Mouse (Mus musculus): ENCODE measurements around the gene March9. TPM values are rescaled to one million over a fixed set of nuclear protein-coding genes. Genes with fewer than 3 reads are reported as not detected.

March9 gene
- total RNA-seq (2014; fragmentation: Nextera tagmentation) (not detected in 2 replicates), total RNA-seq (2017) (not detected in 2 replicates)

DNA sequence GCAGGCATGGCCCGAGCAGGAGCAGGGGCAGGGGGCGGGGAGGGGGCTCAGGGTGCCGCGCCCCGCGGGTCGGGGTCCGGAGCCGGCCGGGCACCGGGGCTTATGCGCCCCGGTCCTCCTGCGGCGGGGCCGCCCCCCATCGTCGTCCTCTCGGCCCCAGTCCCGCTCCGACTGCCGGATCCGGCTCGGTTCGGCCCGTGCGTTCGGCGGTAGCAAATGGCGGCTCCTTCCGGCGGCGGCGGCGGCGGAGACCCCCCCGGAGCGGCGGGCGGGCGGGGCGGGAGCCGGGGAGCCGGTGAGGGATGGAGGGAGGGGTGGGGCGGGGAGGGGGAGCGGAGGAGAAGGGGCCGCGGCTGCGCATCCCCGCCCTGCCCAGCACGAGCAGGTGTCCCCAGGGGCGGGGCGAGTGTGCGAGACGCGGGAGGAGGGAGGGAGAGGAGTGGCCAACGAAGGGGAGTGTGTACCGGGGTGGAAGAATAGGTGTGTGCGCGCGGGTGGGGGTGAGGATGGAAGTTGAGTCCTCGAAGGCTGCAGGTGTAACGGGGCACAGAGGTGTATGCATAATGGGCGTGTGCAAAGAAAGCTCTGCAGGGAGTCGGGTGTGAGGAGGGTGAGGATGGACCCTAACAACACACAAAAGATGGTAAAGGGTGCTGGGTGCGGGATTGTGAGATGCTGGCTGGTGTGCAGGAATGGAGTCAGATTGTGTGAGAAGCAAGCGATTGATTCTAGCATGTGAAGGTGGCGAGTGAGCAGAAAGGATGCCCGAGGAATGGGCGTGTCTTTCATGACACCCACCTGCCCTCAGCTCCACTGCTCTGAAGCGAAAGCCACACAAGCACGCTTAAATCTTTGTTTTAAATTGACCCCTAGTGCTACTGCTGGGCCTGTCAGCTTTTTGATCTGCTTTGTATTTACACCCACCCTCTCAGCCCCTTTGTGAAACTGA, at the start of gene March9:
Gene March9, minus strand, starts transcription at position 217 of the 949 bp plus-strand sequence.
- ATAC-seq (replicated peaks; ENCODE audit: poor library complexity, severe bottlenecking), result no peak

DNA sequence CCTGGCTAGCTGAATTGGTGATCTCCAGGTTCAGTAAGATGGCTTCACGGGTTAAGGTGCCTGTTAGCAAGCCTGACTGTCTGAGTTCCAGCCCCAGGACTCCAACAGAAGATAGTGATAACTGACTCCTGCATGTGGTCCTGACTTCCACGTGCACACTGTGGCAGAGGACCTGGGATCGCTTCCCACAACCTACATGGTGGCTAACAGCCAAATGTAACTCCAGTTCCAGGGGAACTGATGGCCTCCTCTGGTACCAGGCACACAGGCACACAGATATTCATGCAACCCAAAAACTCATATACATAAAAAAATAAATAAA, 48.2 kb upstream of the March9 start:
- no peak for ATAC-seq (replicated peaks; ENCODE audit: poor library complexity, severe bottlenecking)

DNA sequence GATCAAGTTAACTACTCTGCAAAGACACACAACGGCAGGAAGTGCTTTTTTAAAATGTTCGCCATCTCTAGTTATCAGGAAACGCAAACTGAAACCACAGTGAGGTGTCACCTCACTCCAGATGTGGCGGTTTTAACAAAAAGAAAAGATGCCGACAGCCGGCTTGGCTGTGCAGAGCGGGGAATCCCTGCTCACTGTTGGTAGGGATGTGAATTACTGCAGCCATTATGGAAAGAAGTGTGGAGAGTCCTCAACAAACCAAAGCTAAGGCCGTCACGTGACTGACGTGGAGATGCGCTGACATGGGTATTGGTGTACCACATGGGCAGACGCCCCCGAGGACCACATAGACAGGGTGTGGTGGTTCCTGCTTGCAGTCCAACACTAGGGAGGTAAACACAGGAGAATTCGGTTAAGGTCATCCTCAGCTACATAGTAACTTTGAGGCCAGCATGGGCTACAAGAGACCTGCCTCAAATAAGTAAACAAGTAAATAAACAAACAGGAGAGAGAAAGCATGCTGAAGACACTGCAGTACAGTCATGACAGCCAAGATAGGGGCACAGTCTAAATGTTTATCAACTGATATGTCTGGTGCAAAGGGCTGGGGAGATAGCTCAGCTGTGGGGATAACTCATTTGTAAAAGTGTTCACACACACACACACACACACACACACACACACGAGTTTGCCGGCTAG, 47.7 kb upstream of the March9 start:
- no peak for ATAC-seq (replicated peaks; ENCODE audit: poor library complexity, severe bottlenecking)

DNA sequence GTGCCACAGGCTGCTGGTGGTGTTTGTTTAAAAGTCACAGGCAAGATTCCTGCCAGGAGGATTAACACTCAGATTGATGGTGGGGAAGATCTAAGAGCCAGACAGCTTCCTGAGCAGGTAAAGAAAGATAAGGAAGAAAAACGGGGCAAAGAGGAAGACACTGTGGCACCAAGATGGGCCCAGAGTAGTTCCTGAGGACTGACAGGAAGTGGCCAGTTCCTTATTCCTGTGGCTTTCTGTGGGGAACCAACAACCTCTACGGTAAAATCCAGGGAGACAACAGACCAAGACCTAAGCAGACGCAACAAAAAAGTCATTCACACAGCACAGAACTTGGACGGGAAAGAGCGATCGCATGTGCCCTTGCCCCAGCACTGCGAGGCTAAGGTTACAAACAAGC, 43.6 kb upstream of the March9 start:
- peak; percentile 81 for ATAC-seq (replicated peaks; ENCODE audit: poor library complexity, severe bottlenecking)

DNA sequence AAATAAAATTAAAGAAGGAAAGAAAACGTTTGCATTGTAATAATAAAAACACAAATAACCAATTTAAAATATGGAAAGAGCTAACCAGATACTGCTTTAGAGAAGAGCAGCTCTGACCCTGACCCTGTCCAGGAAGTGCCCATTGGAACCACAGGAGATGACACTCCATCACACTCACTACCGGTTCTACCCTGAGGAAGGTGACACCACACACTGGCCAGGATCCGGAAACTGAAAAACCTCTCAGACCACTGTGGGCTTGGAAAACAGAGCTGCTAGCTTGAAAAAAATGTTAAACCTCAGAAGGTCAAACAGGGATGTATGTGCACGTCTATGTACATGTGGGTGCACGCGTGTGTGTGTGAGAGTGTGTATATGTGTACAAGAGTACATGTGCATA, 41.2 kb upstream of the March9 start:
- ATAC-seq (replicated peaks; ENCODE audit: poor library complexity, severe bottlenecking), result peak; percentile 58

DNA sequence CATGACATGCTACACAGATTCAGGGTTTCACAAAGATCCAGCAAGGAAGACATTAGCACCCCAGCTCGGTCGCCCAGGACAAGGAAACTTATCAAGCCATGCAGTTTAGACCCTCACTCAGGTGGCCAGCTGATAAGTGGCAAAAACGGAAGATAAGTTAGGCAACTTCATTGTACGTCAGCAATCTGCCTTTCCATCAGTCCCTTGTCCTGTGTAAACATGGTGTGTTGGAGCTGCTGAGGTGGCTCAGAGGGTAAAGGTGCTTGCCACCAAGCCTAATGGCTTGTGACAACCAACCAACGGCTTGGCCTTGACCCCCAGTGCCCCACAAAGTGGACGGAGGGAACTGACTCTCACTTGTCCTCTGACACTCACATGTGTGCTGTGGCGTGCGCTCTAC, 40.4 kb upstream of the March9 start:
- ATAC-seq (replicated peaks; ENCODE audit: poor library complexity, severe bottlenecking), result no peak; the same call in 1 of the 2 replicates

DNA sequence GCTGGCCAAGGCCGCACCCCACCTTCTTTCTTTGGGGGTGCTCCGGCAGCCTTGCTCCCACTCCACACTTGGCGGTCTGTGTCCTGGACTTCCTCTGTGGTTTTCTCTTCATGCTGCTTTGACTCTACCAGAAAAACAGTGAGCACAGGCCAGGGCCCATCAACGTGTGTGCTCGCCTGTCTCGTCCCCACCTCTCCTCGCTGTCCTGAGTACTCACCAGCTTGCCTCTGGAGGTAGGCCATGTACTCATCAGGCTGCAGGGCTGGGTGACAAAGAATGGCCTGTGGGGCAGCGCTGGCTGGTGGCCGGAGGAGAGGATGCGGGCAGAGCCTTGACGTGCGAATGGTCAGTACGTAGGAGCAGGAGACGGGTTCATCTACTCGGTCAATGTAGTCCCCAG, 39.9 kb upstream of the March9 start:
- no peak for ATAC-seq (replicated peaks; ENCODE audit: poor library complexity, severe bottlenecking)

DNA sequence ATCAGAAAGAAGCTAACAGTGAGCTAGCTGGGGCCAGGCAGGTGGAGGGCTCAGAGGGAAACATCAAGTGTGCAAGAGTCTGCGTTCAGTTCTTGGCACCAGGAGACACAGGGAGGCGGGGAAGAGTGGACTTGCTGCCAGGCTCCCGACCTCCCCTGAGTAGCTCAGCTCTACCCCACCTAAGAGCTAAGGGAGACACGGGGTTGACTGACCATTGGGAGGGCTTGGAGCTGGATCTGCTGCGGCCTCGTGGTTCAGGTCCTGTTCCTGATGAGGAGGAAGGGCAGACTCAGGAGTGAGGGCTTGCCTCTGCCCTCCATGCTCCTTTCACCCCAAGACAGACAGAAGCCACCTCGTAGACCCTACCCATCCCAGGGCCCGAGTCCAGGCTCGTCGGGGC, 39.2 kb upstream of the March9 start:
- no peak for ATAC-seq (replicated peaks; ENCODE audit: poor library complexity, severe bottlenecking)

DNA sequence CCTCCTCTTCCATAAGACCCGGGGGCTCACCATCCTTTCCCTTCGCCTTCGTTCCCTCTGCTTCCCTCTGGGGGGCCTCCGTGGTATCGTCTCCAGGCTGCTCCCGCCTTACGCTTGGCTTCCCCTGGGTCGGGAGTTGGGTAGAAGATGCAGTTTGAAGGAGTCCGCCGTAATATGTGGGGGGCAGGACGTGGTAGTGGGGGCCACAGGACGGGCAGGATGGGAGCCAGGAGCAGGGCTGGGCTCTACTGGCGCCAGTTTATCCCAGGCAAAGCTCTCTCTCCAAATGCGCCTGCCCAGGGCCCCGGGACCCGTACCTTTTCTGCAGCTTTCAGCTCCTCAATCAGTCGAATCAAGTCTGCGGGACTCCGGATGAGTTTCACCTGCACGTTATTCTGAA, 38.5 kb upstream of the March9 start:
- ATAC-seq (replicated peaks; ENCODE audit: poor library complexity, severe bottlenecking), result no peak

DNA sequence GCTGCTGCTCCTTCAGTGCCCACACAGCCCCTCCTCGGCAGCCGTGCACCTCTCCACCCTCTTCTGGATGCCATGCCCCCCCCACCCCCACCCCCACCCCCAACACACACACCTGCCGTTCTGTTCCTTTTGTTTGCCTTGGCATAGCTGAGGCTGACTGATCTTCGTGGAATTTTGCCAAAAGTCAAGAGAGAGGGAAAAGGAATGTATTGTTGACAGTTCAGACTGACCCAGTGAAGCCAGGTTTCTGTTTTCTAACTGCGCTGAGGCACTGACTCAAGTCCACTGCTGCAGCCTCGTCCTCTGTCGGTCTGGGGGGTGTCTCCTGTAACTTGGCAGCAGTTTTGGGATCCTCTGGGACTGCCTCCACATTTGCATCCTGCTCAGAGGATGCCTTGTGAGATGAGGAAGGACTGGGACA, 34.4 kb upstream of the March9 start:
- no peak for ATAC-seq (replicated peaks; ENCODE audit: poor library complexity, severe bottlenecking)

DNA sequence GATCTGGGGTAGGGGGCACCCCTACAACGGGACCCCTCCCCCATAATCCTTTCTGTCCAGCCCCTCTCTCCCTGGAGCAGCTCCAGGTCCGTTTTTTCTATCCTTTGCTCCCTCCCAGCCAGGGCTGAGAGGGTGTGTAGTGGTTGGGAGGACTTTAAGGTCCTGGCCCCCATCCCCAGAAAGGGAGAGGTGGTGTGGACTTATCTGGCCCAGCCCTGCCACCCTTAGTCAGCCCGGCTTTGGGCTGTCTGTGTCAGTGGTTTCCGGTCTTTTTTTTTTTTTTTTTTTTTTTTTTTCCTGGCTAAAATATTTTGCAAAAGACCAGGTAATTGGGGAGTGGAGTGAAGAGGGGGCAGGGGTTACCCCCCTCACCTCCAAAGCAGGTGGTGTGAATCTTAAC, 32.8 kb upstream of the March9 start:
- no peak for ATAC-seq (replicated peaks; ENCODE audit: poor library complexity, severe bottlenecking)

DNA sequence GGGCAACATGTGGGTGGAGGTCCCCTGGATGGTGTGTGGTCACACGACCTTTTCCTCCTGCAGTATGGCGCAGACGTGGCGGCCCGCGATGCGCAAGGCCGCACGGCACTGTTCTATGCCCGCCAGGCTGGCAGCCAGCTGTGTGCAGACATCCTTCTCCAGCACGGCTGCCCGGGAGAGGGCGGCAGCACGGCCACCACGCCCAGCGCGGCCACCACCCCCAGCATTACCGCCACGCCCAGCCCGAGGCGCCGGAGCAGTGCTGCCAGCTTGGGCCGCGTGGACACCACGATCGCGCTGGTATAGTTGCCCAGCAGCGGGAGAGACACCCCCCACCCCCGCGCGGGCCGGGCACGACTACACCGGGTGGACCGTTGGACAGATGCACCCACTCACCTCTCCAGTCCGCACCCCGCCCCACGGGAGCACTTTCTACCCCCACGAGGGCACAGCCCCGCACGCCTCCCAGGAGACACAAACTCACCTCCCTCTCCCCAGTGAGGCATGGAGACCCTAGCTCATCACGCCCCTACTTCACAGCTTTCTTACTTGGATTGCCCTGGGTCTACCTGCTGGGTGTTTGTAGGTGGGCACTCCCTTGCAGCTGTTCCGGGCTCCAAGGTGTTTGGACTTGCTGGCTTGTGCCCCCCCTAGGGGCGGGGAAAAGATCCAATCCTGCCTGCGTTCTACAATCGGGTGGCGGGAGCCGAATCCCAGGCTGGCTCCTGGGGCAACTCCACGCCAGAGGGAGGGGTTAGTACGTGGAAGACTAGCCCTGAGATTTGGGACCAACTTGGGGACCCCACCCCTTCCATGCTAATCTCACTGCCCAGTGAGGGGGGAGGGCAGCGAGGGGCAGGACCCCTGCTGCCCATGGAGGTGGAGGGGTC, 31.8 kb upstream of the March9 start:
- no peak for ATAC-seq (replicated peaks; ENCODE audit: poor library complexity, severe bottlenecking)

DNA sequence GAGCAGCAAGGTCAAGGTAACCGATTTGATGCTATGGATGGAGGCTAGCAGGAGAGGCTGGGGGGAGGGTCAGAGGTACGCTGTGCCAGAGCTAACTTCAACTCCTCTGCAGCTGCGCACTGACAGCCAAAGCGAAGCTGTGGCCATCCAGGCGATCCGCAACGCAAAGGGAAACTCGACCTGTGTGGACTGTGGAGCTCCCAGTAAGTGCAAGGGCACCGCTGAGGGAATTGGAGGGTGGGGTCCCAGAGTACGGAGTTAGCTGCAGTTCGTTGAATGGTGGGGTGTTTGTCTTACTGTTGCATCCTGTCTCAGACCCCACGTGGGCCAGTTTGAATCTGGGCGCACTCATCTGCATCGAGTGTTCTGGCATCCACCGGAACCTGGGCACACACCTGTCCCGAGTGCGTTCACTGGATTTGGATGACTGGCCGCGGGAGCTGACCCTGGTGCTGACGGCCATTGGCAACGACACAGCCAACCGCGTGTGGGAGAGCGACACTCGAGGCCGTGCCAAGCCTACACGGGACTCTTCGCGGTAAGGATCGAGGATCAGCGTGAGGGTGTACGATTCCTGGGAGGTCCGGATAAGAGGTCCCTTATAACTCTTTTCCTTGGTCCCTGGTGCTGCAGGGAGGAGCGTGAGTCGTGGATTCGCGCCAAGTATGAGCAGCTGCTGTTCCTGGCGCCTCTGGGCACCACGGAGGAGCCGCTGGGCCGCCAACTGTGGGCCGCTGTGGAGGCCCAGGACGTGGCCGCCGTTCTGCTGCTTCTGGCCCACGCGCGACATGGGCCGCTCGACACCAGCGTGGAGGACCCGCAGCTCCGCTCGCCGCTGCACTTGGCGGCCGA, 30.8 kb upstream of the March9 start:
- no peak for ATAC-seq (replicated peaks; ENCODE audit: poor library complexity, severe bottlenecking)

DNA sequence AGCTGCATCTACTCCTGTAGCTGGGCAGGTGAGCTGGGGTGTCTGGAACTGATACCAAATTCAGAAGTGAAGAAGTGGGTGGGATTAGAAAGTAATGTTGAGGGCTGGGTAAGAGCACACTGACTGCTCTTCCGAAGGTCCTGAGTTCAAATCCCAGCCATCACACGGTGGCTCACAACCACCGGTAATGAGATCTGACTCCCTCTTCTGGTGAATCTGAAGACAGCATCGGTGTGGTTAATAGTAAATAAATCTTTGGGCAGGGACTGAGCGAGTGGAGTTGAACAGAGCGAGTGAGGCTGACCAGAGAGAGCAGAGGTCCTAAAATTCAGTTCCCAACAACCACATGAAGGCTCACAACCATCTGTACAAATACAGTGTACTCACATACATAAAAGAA, 25.6 kb upstream of the March9 start:
- no peak for ATAC-seq (replicated peaks; ENCODE audit: poor library complexity, severe bottlenecking)

DNA sequence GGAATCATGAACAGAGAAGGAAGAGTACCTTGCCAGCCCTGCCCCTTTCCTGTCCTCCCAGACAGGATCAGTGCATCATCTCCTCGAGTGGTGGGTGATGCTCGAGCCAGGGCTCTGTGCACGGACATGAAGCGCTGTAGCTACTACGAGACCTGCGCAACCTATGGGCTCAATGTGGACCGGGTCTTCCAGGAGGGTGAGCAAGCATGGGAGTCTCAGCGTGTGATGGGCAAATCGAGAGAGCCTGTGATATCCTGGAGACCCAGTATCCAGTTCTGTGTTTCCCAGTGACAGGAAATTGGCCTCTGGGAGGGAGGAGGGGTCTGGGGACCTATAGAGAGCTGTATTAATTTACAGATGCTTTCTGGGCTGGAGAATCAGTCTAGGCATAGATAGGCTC, 25.1 kb upstream of the March9 start:
- no peak for ATAC-seq (replicated peaks; ENCODE audit: poor library complexity, severe bottlenecking)

DNA sequence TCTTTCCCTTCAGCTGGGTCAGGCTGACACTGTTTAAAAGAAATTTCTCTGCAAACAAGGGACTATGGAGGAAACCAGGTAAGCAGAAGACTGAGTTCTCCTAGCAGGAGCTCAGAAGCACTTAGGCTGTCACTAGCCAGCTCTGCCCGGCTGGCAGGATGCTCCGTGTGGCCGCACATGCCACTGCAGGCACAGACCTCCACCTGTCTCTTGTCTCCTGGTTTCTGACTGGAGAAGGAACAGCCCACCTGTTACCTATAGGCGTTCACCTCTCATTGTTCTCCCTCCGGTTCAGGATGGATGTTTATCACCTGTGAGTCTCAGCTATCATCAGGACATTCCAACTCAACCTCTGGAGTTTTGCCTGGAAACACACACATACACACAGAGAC, 23.9 kb upstream of the March9 start:
- no peak for ATAC-seq (replicated peaks; ENCODE audit: poor library complexity, severe bottlenecking)

DNA sequence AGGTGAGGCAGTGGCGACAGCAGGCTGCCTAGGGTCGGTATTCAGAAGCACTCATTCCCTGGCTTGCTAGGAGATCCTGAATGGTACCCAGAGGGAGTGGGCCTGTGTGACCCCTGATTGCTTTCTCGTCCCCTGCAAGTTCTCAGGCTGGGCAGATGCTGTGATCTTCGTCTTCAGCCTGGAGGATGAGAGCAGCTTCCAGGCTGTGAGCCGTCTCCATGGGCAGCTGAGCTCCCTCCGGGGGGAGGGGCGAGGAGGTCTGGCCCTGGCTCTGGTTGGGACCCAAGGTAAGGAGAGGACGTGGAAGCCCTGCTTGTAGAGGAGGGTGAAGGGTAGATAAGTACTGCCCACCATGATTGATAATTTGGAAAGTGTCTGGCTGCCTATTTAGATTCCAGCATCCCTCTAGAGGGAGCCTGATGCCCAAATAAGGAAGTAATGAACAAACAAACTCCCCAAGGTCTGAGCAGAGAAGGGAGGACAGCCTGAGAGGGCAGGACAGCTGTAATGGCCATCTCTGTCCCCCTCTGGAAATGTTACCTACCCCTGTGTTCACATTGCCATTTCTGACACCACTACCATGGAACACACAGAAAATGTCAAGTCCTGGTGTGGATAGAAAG, 23.4 kb upstream of the March9 start:
- ATAC-seq (replicated peaks; ENCODE audit: poor library complexity, severe bottlenecking), result no peak

DNA sequence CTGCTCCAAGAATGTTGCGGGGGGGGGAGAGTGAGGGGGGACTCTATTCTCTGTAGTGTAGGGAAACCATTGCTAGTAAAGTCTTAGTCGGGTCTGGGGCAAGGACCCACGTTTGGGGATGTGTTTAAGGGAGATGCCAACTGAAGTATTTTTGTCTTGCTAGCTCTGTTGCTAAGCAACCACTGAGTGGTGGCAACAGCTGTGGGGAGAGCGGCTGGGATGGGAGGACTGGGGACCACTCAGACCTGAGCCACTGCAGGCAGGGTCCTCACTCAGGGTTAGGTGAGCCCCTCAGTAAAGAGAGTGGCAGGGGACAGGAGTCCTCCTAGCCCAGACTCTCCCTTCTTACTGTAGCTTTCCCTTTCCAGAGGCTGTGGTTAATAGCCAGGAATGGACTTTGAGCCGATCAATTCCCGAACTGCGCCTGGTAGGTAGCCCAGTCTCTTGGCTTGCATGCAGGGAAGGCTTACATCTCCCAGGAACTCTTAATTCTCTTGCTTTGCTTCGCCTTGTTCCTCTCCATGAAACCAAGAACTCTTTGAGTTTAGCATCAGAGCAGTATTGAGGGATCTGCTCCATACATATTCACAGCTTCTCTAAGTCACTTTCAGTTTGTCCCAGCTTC, 22.1 kb upstream of the March9 start:
- no peak for ATAC-seq (replicated peaks; ENCODE audit: poor library complexity, severe bottlenecking)

Data from granulocyte monocyte progenitor cell, adult 5-6 weeks (primary cell).